Mouse (Mus musculus) myocyte (in vitro differentiated cells): Measurements from ENCODE around the gene Dek. TPM values are rescaled to one million over a fixed set of nuclear protein-coding genes. Genes with fewer than 3 reads are reported as not detected.

Experiments
- H3K27me3 ChIP-seq: one replicate; pipeline ENCODE4 v1.6.1; 2011; ENCODE audit not compliant: control insufficient read depth, insufficient read depth, insufficient read length
- H3K36me3 ChIP-seq: one replicate; pipeline ENCODE4 v1.6.1; 2011; ENCODE audit not compliant: control insufficient read depth, insufficient read depth
- H3K4me2 ChIP-seq: one replicate; pipeline ENCODE4 v1.6.1; 2011; ENCODE audit warnings: low read depth, control low read depth
- H3K4me3 ChIP-seq: one replicate; pipeline ENCODE4 v1.5.1; 2011; ENCODE audit warnings: mild to moderate bottlenecking, control low read depth, moderate library complexity
- H3K79me2 ChIP-seq: one replicate; pipeline ENCODE4 v1.6.1; 2011; ENCODE audit not compliant: control insufficient read depth, insufficient read depth
- H3ac ChIP-seq: one replicate; pipeline ENCODE4 v1.6.1; 2011; ENCODE audit not compliant: control insufficient read depth, insufficient read length
- CEBPB ChIP-seq: IDR thresholded peaks from 2 replicates; pipeline ENCODE4 v1.6.1; 2011; ENCODE audit warnings: mild to moderate bottlenecking, moderate library complexity; ENCODE audit not compliant: poor library complexity, insufficient read depth, severe bottlenecking
- E2F4 ChIP-seq: IDR thresholded peaks from one replicate; pipeline ENCODE4 v1.6.1; 2011; ENCODE audit warnings: mild to moderate bottlenecking, control low read depth, moderate library complexity; ENCODE audit not compliant: insufficient read depth
- MAX ChIP-seq: IDR thresholded peaks from one replicate; pipeline ENCODE4 v1.6.1; 2011; ENCODE audit warnings: low read depth, mild to moderate bottlenecking, control low read depth
- MYOD1 ChIP-seq, 3 experiments: IDR thresholded peaks; one replicate each; pipeline ENCODE4 v1.6.1; 2011; ENCODE audit warnings: control low read depth in 2 of 3, low read depth in 2 of 3, mild to moderate bottlenecking in 2 of 3, moderate library complexity in 1 of 3; ENCODE audit not compliant: insufficient read length in 2 of 3, control insufficient read depth in 1 of 3
- MYOG ChIP-seq, 3 experiments: IDR thresholded peaks; one replicate each; pipeline ENCODE4 v1.6.1; 2011; ENCODE audit warnings: control low read depth in 2 of 3, low read depth in 2 of 3, mild to moderate bottlenecking in 2 of 3; ENCODE audit not compliant: insufficient read length in 2 of 3, control insufficient read depth in 1 of 3, insufficient read depth in 1 of 3
- POLR2A ChIP-seq: IDR thresholded peaks from one replicate; pipeline ENCODE4 v1.6.1; 2011; ENCODE audit warnings: low read depth, mild to moderate bottlenecking, control low read depth, moderate library complexity; ENCODE audit not compliant: insufficient read length
- POLR2AphosphoS2 ChIP-seq: IDR thresholded peaks from one replicate; pipeline ENCODE4 v1.6.1; 2011; ENCODE audit warnings: low read depth, control low read depth; ENCODE audit not compliant: insufficient read length
- REST ChIP-seq: IDR thresholded peaks from one replicate; pipeline ENCODE4 v1.6.1; 2011; ENCODE audit warnings: mild to moderate bottlenecking, control low read depth, moderate library complexity; ENCODE audit not compliant: insufficient read depth, insufficient read length
- SRF ChIP-seq: IDR thresholded peaks from one replicate; pipeline ENCODE4 v1.6.1; 2011; ENCODE audit warnings: low read depth; ENCODE audit not compliant: control insufficient read depth, insufficient read length
- TCF12 ChIP-seq: IDR thresholded peaks from one replicate; pipeline ENCODE4 v1.6.1; 2011; ENCODE audit warnings: mild to moderate bottlenecking, control low read depth; ENCODE audit not compliant: poor library complexity, insufficient read depth, severe bottlenecking
- TCF3 ChIP-seq: IDR thresholded peaks from one replicate; pipeline ENCODE4 v1.6.1; 2011; ENCODE audit warnings: low read depth, control low read depth; ENCODE audit not compliant: insufficient read length
- USF1 ChIP-seq: IDR thresholded peaks from one replicate; pipeline ENCODE4 v1.6.1; 2011; ENCODE audit warnings: low read depth, mild to moderate bottlenecking, control low read depth, moderate library complexity
- polyA plus RNA-seq: library from polyadenylated mRNA; unstranded; fragments of >200 nt; fragmentation: generic; extraction: Trizol; gene quantifications from one replicate; pipeline ENCODE4 v1.2.1, GENCODE M21; 2012; ENCODE audit warnings: missing spikeins

Dek gene
- polyA plus RNA-seq, 1 experiment: 11.2 TPM

DNA sequence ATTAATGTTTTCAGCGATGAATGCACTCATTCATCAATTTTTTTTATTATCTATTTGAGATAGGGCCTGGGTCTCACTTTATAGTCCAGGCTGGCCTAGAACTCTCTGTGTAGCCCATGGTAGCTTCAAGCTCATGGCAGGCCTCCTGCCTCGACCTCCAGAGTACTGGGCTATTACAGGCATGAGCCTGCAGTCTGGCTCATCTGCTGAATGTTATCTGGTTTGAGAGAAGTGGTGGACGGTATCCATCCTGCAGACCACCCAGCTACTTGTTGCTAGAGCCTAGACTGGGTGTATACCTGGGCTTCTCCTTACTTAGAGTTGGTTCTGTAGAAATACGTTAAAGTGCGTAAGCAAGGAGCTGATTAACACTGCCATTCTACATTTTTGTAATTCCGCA lies 39.0 kb downstream of the Dek start:
- Histone ChIP-seq H3K4me2 (no peak overlapping the region), H3ac (no peak overlapping the region), H3K79me2 (no peaks in the 10 kb centered on the region), H3K36me3 (peaks cover 12% of the 10 kb centered on the region), H3K27me3 (no peaks in the 10 kb centered on the region), H3K4me3 (no peak overlapping the region)
- TF ChIP-seq E2F4 (no peak), POLR2AphosphoS2 (no peak), USF1 (no peak), CEBPB (no peak), MYOD1 (IDR thresholded peaks at IDR 0.05; ENCODE audit: control insufficient read depth in 1 of 3, insufficient read length in 2 of 3, low read depth in 2 of 3) (no peak), TCF12 (no peak)

- Histone ChIP-seq H3K4me3 (no peak overlapping the region), H3K36me3 (peaks cover 12% of the 10 kb centered on the region), H3K79me2 (no peaks in the 10 kb centered on the region), H3K27me3 (no peaks in the 10 kb centered on the region), H3ac (no peak overlapping the region), H3K4me2 (no peak overlapping the region)
- TF ChIP-seq USF1 (no peak), MAX (no peak), POLR2A (no peak), TCF3 (no peak), E2F4 (no peak), MYOD1 (IDR thresholded peaks at IDR 0.05; ENCODE audit: control insufficient read depth in 1 of 3, insufficient read length in 2 of 3, low read depth in 2 of 3) (no peak), SRF (no peak), REST (no peak), MYOG (IDR thresholded peaks at IDR 0.05; ENCODE audit: control insufficient read depth in 1 of 3, insufficient read depth in 1 of 3, insufficient read length in 2 of 3, low read depth in 2 of 3) (no peak), POLR2AphosphoS2 (no peak), TCF12 (no peak), CEBPB (no peak)
Measured at GRCm38 (mm10) chr13:47066516-47066915, 39.5 kb downstream of the Dek start.

DNA sequence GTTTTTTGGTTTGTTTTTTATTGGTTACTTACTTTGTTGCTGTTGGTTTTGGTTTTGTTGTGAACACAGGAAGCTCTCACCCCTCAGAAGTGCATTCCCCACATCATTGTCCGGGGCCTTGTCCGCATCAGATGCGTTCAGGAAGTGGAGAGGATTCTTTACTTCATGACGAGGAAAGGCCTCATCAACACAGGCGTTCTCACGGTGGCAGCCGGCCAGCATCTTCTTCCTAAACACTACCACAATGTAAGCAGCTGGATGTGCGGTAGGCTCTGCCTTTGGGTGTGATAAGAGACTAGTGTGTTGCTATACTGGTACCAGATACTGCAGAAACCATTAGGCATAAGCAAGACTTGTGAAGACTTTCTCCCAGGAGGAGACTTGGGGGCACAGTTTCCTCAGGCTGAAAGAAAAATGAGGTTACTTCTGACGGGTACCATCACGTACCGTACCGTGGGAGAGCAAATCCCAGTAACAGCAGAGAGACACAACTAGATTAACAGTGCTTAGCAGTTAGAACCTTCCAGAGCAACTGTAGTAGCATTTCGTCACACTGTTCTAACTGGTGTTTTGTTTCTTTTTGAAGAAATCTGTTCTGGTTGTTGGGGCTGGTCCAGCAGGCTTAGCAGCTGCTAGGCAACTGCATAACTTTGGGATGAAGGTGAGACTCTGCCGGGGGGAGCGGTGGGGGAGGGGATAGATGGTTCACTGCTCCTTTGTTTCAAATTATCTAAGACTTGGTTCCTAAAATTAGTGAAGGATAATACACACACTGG lies 41.8 kb downstream of the Dek start:
- no peak overlapping the region for H3K4me2 ChIP-seq
- H3K79me2 ChIP-seq: no peaks in the 10 kb centered on the region
- H3K36me3 ChIP-seq: peaks cover 14% of the 10 kb centered on the region
- no peak overlapping the region for H3ac ChIP-seq
- H3K4me3 ChIP-seq: no peak overlapping the region
- TF ChIP-seq POLR2A: no peak
- TF ChIP-seq REST: no peak
- TF ChIP-seq MYOG (IDR thresholded peaks at IDR 0.05; ENCODE audit: control insufficient read depth in 1 of 3, insufficient read depth in 1 of 3, insufficient read length in 2 of 3, low read depth in 2 of 3): no peak
- TF ChIP-seq MAX: no peak
- TF ChIP-seq SRF: no peak
- TF ChIP-seq USF1: no peak
- no peak for TF ChIP-seq TCF3
- no peak for TF ChIP-seq POLR2AphosphoS2
- no peak for TF ChIP-seq MYOD1 (IDR thresholded peaks at IDR 0.05; ENCODE audit: control insufficient read depth in 1 of 3, insufficient read length in 2 of 3, low read depth in 2 of 3)
- no peaks in the 10 kb centered on the region for H3K27me3 ChIP-seq

GRCm38 (mm10) chr13:47062756-47063155 lies 43.2 kb downstream of the Dek start:
- H3K36me3 ChIP-seq: peaks cover 20% of the 10 kb centered on the region
- no peak for TF ChIP-seq MYOD1 (IDR thresholded peaks at IDR 0.05; ENCODE audit: control insufficient read depth in 1 of 3, insufficient read length in 2 of 3, low read depth in 2 of 3)
- no peak for TF ChIP-seq CEBPB
- no peak for TF ChIP-seq MAX
- no peak for TF ChIP-seq E2F4
- TF ChIP-seq TCF3: no peak
- no peak for TF ChIP-seq TCF12
- no peak for TF ChIP-seq MYOG (IDR thresholded peaks at IDR 0.05; ENCODE audit: control insufficient read depth in 1 of 3, insufficient read depth in 1 of 3, insufficient read length in 2 of 3, low read depth in 2 of 3)
- no peak for TF ChIP-seq USF1
- TF ChIP-seq SRF: no peak
- no peak for TF ChIP-seq POLR2A
- no peak for TF ChIP-seq REST
- TF ChIP-seq POLR2AphosphoS2: no peak

DNA sequence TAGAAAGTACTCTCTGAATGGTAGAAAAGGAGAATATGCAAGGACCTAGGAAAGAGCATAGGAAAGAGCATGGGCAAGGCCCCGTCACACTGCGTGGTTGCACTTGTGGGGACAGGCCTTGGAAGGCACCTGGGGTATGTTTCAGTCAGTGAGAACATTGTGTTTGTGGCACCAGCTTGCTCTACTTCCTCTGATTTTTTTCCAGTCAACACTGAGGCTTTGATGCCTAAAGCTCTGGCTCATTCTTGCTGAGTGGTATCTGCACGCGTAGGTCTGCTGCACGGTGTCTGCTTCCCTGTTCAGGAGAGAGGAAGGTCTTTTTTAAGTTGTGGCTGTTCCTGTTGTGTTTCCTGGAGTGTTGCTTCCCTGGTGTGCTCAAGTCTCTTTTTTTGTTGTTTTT lies 49.2 kb downstream of the Dek start:
- Histone ChIP-seq H3K36me3 (peaks cover 9% of the 10 kb centered on the region), H3K4me3 (no peak overlapping the region), H3K79me2 (no peaks in the 10 kb centered on the region), H3K4me2 (no peak overlapping the region), H3ac (no peak overlapping the region), H3K27me3 (no peaks in the 10 kb centered on the region)
- TF ChIP-seq TCF12 (no peak), REST (no peak), POLR2A (no peak), TCF3 (no peak), MYOD1 (IDR thresholded peaks at IDR 0.05; ENCODE audit: control insufficient read depth in 1 of 3, insufficient read length in 2 of 3, low read depth in 2 of 3) (no peak)

More at GRCm38 (mm10) chr13:47062756-47063155, 43.2 kb downstream of the Dek start:
- H3K27me3 ChIP-seq: no peaks in the 10 kb centered on the region
- no peak overlapping the region for H3ac ChIP-seq
- H3K79me2 ChIP-seq: no peaks in the 10 kb centered on the region
- H3K4me2 ChIP-seq: no peak overlapping the region
- H3K4me3 ChIP-seq: no peak overlapping the region
